Mouse (Mus musculus) MEL (cell line): ENCODE measurements around the gene Hsd17b14. TPM values are rescaled to one million over a fixed set of nuclear protein-coding genes. Genes with fewer than 3 reads are reported as not detected.

Experiments
- DNase-seq: peaks from one replicate; pipeline ENCODE4 v3.0.0; 2011; ENCODE audit warnings: low read depth, low spot score
- H3K27ac ChIP-seq: 2 replicates; pipeline ENCODE4 v1.5.1; 2012; ENCODE audit warnings: low read depth, mild to moderate bottlenecking, control low read depth, low read length, moderate library complexity; ENCODE audit not compliant: control insufficient read depth
- H3K27me3 ChIP-seq, 2 experiments: fragments of 150-350 bp in 1 of 2; sonication (generic) in 1 of 2; 2 replicates each; pipeline ENCODE4 v1.6.1; 2012; ENCODE audit warnings: low read length in 2 of 2, mild to moderate bottlenecking in 2 of 2, improper control_type of control experiment in 1 of 2, moderate library complexity in 1 of 2; ENCODE audit not compliant: insufficient read depth in 2 of 2, control insufficient read depth in 1 of 2
- H3K36me3 ChIP-seq, 2 experiments: 2 replicates each; pipeline ENCODE4 v1.6.1; 2012 to 2014; ENCODE audit warnings: low read length in 2 of 2, improper control_type of control experiment in 1 of 2, inconsistent platforms in 1 of 2, mild to moderate bottlenecking in 1 of 2; ENCODE audit not compliant: insufficient read depth in 2 of 2, control insufficient read depth in 1 of 2
- H3K4me1 ChIP-seq, 2 experiments: fragments of 150-350 bp in 1 of 2; sonication (generic) in 1 of 2; 2 replicates each; pipeline ENCODE4 v1.6.1; 2012; ENCODE audit warnings: low read length in 2 of 2, improper control_type of control experiment in 1 of 2, mild to moderate bottlenecking in 1 of 2; ENCODE audit not compliant: insufficient read depth in 2 of 2, control insufficient read depth in 1 of 2
- H3K4me3 ChIP-seq, 2 experiments: fragments of 150-350 bp in 1 of 2; sonication (generic) in 1 of 2; 2 replicates each; pipeline ENCODE4 v1.5.1; 2012; ENCODE audit warnings: low read depth in 2 of 2, low read length in 2 of 2, mild to moderate bottlenecking in 2 of 2, moderate library complexity in 2 of 2, control low read depth in 1 of 2, improper control_type of control experiment in 1 of 2; ENCODE audit not compliant: control insufficient read depth in 1 of 2, insufficient read depth in 1 of 2
- H3K79me2 ChIP-seq: 2 replicates; pipeline ENCODE4 v1.6.1; 2012; ENCODE audit warnings: mild to moderate bottlenecking, low read length, moderate library complexity; ENCODE audit not compliant: control insufficient read depth, poor library complexity, insufficient read depth
- H3K9ac ChIP-seq: 2 replicates; pipeline ENCODE4 v1.6.1; 2012; ENCODE audit warnings: low read depth, mild to moderate bottlenecking, control low read depth, low read length, moderate library complexity; ENCODE audit not compliant: control insufficient read depth, poor library complexity, severe bottlenecking
- H3K9me3 ChIP-seq: fragments of 150-350 bp; sonication (generic); replicated peaks from 2 replicates; pipeline ENCODE4 v1.6.1; 2012; ENCODE audit warnings: mild to moderate bottlenecking, low read length, improper control_type of control experiment, moderate library complexity; ENCODE audit not compliant: insufficient read depth
- BHLHE40 ChIP-seq: IDR thresholded peaks from 2 replicates; pipeline ENCODE4 v1.6.1; 2012; ENCODE audit warnings: low read depth, mild to moderate bottlenecking, inconsistent platforms, low read length, improper control_type of control experiment, borderline replicate concordance
- CHD1 ChIP-seq: IDR thresholded peaks from 2 replicates; pipeline ENCODE4 v1.6.1; 2012; ENCODE audit warnings: low read depth, mild to moderate bottlenecking, inconsistent platforms, low read length, improper control_type of control experiment
- E2F4 ChIP-seq: IDR thresholded peaks from 2 replicates; pipeline ENCODE4 v1.6.1; 2011; ENCODE audit warnings: low read depth, low read length, improper control_type of control experiment, borderline replicate concordance
- EP300 ChIP-seq, 2 experiments: IDR thresholded peaks; 2 replicates each; pipeline ENCODE4 v1.6.1; 2011; ENCODE audit warnings: improper control_type of control experiment in 2 of 2, low read length in 2 of 2, low read depth in 1 of 2, mild to moderate bottlenecking in 1 of 2
- ETS1 ChIP-seq: IDR thresholded peaks from 2 replicates; pipeline ENCODE4 v1.6.1; 2012; ENCODE audit warnings: low read depth, mild to moderate bottlenecking, inconsistent platforms, low read length, improper control_type of control experiment, moderate library complexity
- GABPA ChIP-seq: IDR thresholded peaks from 2 replicates; pipeline ENCODE4 v1.6.1; 2012; ENCODE audit warnings: low read depth, mild to moderate bottlenecking, inconsistent platforms, low read length, improper control_type of control experiment, moderate library complexity
- GATA1 ChIP-seq: IDR thresholded peaks from 2 replicates; pipeline ENCODE4 v1.6.1; 2011; ENCODE audit warnings: low read depth, low read length, improper control_type of control experiment
- HCFC1 ChIP-seq: IDR thresholded peaks from 2 replicates; pipeline ENCODE4 v1.6.1; 2012; ENCODE audit warnings: low read depth, mild to moderate bottlenecking, inconsistent platforms, low read length, improper control_type of control experiment, moderate library complexity
- JUND ChIP-seq: IDR thresholded peaks from 2 replicates; pipeline ENCODE4 v1.6.1; 2011; ENCODE audit warnings: low read depth, mild to moderate bottlenecking, improper control_type of control experiment, low read length
- KAT2A ChIP-seq: conservative IDR thresholded peaks from 2 replicates; pipeline ENCODE4 v1.6.1; 2012; ENCODE audit warnings: low read depth, low read length, improper control_type of control experiment, inconsistent platforms
- MYB ChIP-seq: IDR thresholded peaks from 2 replicates; pipeline ENCODE4 v1.6.1; 2011; ENCODE audit warnings: mild to moderate bottlenecking, low read depth, low read length, improper control_type of control experiment
- NELFE ChIP-seq: IDR thresholded peaks from 2 replicates; pipeline ENCODE4 v1.6.1; 2011; ENCODE audit warnings: low read depth, low read length, improper control_type of control experiment
- NRF1 ChIP-seq: IDR thresholded peaks from 2 replicates; pipeline ENCODE4 v1.6.1; 2014; ENCODE audit warnings: low read depth, mild to moderate bottlenecking, inconsistent platforms, low read length, improper control_type of control experiment, moderate library complexity; ENCODE audit not compliant: poor library complexity, insufficient read depth, severe bottlenecking
- POLR2AphosphoS2 ChIP-seq: IDR thresholded peaks from 2 replicates; pipeline ENCODE4 v1.6.1; 2011; ENCODE audit warnings: low read length, improper control_type of control experiment
- POLR2AphosphoS5 ChIP-seq: IDR thresholded peaks from 2 replicates; pipeline ENCODE4 v1.6.1; 2012; ENCODE audit warnings: low read depth, borderline replicate concordance, mild to moderate bottlenecking, inconsistent platforms, low read length, moderate library complexity, mixed read lengths
- RAD21 ChIP-seq: IDR thresholded peaks from 2 replicates; pipeline ENCODE4 v1.6.1; 2011; ENCODE audit warnings: mild to moderate bottlenecking, low read depth, low read length, improper control_type of control experiment
- RCOR1 ChIP-seq: IDR thresholded peaks from 2 replicates; pipeline ENCODE4 v1.6.1; 2012; ENCODE audit warnings: low read depth, mild to moderate bottlenecking, inconsistent platforms, low read length, improper control_type of control experiment
- SMC3 ChIP-seq: IDR thresholded peaks from 2 replicates; pipeline ENCODE4 v1.6.1; 2011; ENCODE audit warnings: low read depth, low read length, improper control_type of control experiment
- TAL1 ChIP-seq: IDR thresholded peaks from 2 replicates; pipeline ENCODE4 v1.6.1; 2012; ENCODE audit warnings: mild to moderate bottlenecking, inconsistent platforms, low read length, moderate library complexity, mixed read lengths
- UBTF ChIP-seq: IDR thresholded peaks from 2 replicates; pipeline ENCODE4 v1.6.1; 2012; ENCODE audit warnings: low read depth, mild to moderate bottlenecking, inconsistent platforms, low read length, improper control_type of control experiment, moderate library complexity, borderline replicate concordance; ENCODE audit not compliant: insufficient read depth
- USF1 ChIP-seq: IDR thresholded peaks from 2 replicates; pipeline ENCODE4 v1.6.1; 2014; ENCODE audit warnings: low read depth, mild to moderate bottlenecking, inconsistent platforms, low read length, improper control_type of control experiment, moderate library complexity
- USF2 ChIP-seq, 2 experiments: IDR thresholded peaks; 2 replicates each; pipeline ENCODE4 v1.6.1; 2011 to 2012; ENCODE audit warnings: improper control_type of control experiment in 2 of 2, low read length in 2 of 2, borderline replicate concordance in 1 of 2, inconsistent platforms in 1 of 2, low read depth in 1 of 2, mild to moderate bottlenecking in 1 of 2; ENCODE audit not compliant: insufficient read depth in 1 of 2
- ZC3H11A ChIP-seq: IDR thresholded peaks from 2 replicates; pipeline ENCODE4 v1.6.1; 2012; ENCODE audit warnings: low read depth, mild to moderate bottlenecking, inconsistent platforms, low read length, improper control_type of control experiment
- ZKSCAN1 ChIP-seq: IDR thresholded peaks from 2 replicates; pipeline ENCODE4 v1.6.1; 2012; ENCODE audit warnings: low read depth, mild to moderate bottlenecking, inconsistent platforms, low read length, improper control_type of control experiment, moderate library complexity
- ZMIZ1 ChIP-seq: IDR thresholded peaks from 2 replicates; pipeline ENCODE4 v1.6.1; 2012; ENCODE audit warnings: low read depth, mild to moderate bottlenecking, inconsistent platforms, low read length, improper control_type of control experiment, moderate library complexity
- polyA plus RNA-seq, 2 experiments: library from polyadenylated mRNA; stranded (reverse) in 1 of 2; unstranded in 1 of 2; fragments of >175 nt in 1 of 2; fragments of >200 nt in 1 of 2; gene quantifications; 2 replicates each; pipeline versions ENCODE4 v1.2.1 to v1.2.4; 2012; ENCODE audit warnings: low replicate concordance in 2 of 2, low read depth in 1 of 2; ENCODE audit not compliant: insufficient read length in 2 of 2, insufficient read depth in 1 of 2, missing spikeins in 1 of 2
- total RNA-seq: library from RNA; depleted of rRNA; stranded (reverse); fragments of 300-350 nt; gene quantifications from 2 replicates; pipeline ENCODE4 v1.2.3, GENCODE M21; 2012

The Hsd17b14 gene
- total and polyA plus RNA-seq, 3 experiments, result 2.0 to 9.3 TPM; not detected in 1

DNA sequence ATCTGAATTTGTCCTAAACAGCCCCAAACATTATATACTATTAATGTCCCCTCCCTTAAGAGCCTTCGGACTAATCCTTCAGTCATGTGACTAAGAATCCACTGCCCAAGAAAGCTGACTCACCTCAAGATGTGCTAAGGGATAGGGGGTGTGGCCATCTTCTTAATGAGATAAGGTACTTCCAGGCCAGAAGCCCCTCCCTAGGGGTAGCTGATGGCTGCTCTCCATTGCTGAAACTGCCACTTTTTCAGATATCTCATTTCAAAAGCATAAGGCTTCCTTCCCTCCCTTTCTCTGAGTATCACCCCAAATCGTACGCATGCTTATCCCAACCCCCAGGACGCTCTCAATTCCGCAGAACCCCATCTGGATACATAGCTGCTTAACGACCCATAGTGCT is 46.1 kb upstream of the Hsd17b14 start (continued):
- TF ChIP-seq RCOR1, result peak; percentile 63
- TF ChIP-seq HCFC1, result peak; percentile 48; the same call in 1 of the 2 replicates
- TF ChIP-seq, all 39 proteins: peak for 24

DNA sequence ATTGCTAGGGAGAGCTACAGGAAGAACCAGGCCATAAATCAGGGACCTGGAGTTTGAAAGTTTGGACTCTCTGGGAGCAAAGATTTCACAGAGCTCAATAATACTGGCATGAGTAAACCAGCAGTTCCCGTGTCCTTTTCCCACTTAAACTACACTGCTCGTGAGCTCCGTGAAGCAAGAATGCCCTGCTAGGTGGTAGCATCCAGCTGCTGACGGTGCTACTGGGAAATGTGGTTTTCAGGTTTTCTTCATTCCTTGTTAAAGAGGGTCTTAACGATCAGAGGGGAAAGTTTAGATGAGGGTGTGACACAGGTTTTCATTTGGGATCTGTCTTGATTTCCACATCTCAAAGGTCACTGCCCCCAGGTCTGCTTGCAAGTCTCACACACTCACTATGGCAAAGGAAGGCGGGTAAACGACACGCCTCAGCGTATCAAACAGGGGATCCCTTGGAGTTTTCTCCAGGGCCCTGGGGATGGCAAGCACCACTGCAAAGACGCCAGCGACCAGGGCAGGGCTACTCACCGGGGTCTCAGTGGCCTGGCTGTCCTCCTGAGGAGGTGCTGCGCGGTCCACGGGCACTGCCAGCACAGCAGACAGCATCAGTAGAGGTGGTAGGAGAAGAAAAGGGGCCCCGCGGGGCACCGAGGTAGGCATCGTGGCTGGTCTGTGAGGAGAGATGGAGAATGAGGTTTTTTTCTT is 45.4 kb upstream of the Hsd17b14 start:
- no peaks in the 10 kb centered on the region for H3K9me3 ChIP-seq
- peak overlapping the region; percentile 72 to 87 for H3K4me3 ChIP-seq
- DNase-seq, result peak; percentile 65
- H3K36me3 ChIP-seq, result peaks cover 8 to 16% of the 10 kb centered on the region in 2 experiments
- H3K27me3 ChIP-seq, result no peaks in the 10 kb centered on the region
- peaks cover 7 to 10% of the 10 kb centered on the region in 2 experiments for H3K4me1 ChIP-seq
- peak overlapping the region; percentile 86 for H3K9ac ChIP-seq
- TF ChIP-seq CHD1 (peak; percentile 59; the same call in 1 of the 2 replicates), SMC3 (no peak)
- peaks cover 26% of the 10 kb centered on the region for H3K79me2 ChIP-seq
- peak overlapping the region; percentile 95 for H3K27ac ChIP-seq

DNA sequence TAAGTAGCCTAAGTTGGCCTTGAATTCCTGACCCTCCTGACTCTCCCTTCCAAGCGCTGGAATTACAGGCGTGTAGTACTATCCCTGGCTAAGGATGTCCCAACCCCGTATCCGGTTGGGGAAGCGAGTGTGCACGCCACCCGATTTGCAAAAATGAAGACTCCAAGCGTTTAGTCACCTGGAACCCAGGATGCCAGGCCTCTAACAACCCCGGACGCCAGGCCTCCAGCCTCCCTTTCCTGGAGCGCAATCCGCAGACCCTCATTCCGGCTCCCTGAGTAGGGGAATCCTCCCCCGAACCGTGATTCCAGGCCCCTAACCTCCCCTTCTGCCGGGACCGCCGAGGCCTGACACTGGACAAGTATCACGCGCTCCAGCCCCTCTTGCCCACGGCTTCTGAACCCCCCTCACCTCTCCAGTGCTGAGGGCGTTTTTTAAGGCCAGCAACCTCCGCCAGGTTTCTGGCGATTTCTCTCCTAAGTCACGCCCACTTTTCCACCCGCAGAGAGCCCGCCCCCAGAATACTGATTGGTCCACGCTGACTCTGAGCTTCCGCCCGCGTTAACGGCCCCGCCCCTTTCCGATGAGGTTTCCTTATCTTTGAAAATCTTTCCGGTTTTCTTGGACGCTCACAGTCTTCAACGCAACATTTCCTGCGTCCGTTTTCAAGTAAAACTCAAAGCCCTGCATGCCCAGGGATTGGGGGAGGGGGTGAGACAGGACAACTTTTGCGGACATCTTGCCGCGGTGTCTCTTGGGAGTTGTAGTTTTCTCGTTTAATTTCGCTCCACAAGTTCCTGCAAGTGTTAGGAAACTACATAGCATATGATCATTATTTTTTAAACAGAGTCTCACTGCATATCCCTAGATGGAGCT is 44.5 kb upstream of the Hsd17b14 start, which contains the start of gene Nucb1:
Gene Nucb1 (minus strand): TSS at position 495 of the 876 bp plus-strand sequence.
- Histone ChIP-seq H3K27ac (peak within 1 kb of the TSS; percentile 95), H3K79me2 (peaks cover 24% of the 10 kb centered on the region), H3K4me1 (peaks cover 7 to 10% of the 10 kb centered on the region in 2 experiments), H3K9me3 (no peaks in the 10 kb centered on the region), H3K4me3 (peak within 1 kb of the TSS; percentile 72 to 87), H3K36me3 (peaks cover 5 to 16% of the 10 kb centered on the region in 2 experiments), H3K27me3 (no peaks in the 10 kb centered on the region), H3K9ac (peak within 1 kb of the TSS; percentile 86)
- DNase-seq, result peak; percentile 98
- TF ChIP-seq USF2 (IDR thresholded peaks at IDR 0.05; ENCODE audit: borderline replicate concordance in 1 of 2, insufficient read depth in 1 of 2, low read depth in 1 of 2, low read length in 2 of 2) (no peak), KAT2A (peak; percentile 86), NRF1 (0 out of 2 replicates have a peak, but pooled peaks have one; percentile 27), POLR2AphosphoS5 (no peak), MYB (0 out of 2 replicates have a peak, but pooled peaks have one; percentile 52), POLR2AphosphoS2 (peak; percentile 86; the same call in 1 of the 2 replicates), GABPA (no peak), E2F4 (peak; percentile 75; the same call in 1 of the 2 replicates), UBTF (no peak), TAL1 (no peak), EP300 (IDR thresholded peaks at IDR 0.05; ENCODE audit: low read depth in 1 of 2, low read length in 2 of 2) (peak in 1 of 2 experiments; percentile 84; a peak in 3 of 4 replicates), BHLHE40 (peak; percentile 64), ZC3H11A (no peak), ZKSCAN1 (no peak), GATA1 (peak; percentile 86), NELFE (peak; percentile 92), HCFC1 (peak; percentile 100), ZMIZ1 (peak; percentile 95), JUND (no peak), USF1 (peak; percentile 27; the same call in 1 of the 2 replicates), ETS1 (peak; percentile 87), RAD21 (no peak)
